Mouse (Mus musculus) neural tube, embryonic 11.5 days (tissue): ENCODE results near the gene Itgb3. TPM values are rescaled to one million over a fixed set of nuclear protein-coding genes. Genes with fewer than 3 reads are reported as not detected.

Experiments
- ATAC-seq: fragments of 200-750 bp; cut with Nextera tagmentation; 2 replicates; pipeline ENCODE4 v1.8.0; 2017; ENCODE audit warnings: moderate number of reproducible peaks, mild to moderate bottlenecking, moderate TSS enrichment, moderate library complexity; ENCODE audit not compliant: insufficient read depth, low FRiP score, low TSS enrichment
- DNase-seq: peaks from one replicate; pipeline ENCODE4 v3.0.0-alpha.2; 2015; ENCODE audit warnings: low spot score
- H3K27ac ChIP-seq: fragments of 300-500 bp; sonication (generic); 2 replicates; pipeline ENCODE4 v1.5.1; 2014; ENCODE audit warnings: low read depth, mild to moderate bottlenecking, low read length
- H3K27me3 ChIP-seq: fragments of 300-500 bp; sonication (generic); 2 replicates; pipeline ENCODE4 v1.6.1; 2014; ENCODE audit warnings: mild to moderate bottlenecking, low read length, mixed read lengths; ENCODE audit not compliant: control insufficient read depth, insufficient read depth
- H3K36me3 ChIP-seq: fragments of 300-500 bp; sonication (generic); 2 replicates; pipeline ENCODE4 v1.6.1; 2014; ENCODE audit warnings: mild to moderate bottlenecking, low read length, moderate library complexity, mixed read lengths; ENCODE audit not compliant: control insufficient read depth, insufficient read depth
- H3K4me1 ChIP-seq: fragments of 300-500 bp; sonication (generic); 2 replicates; pipeline ENCODE4 v1.6.1; 2014; ENCODE audit warnings: low read length, mixed read lengths; ENCODE audit not compliant: control insufficient read depth, insufficient read depth
- H3K4me2 ChIP-seq: fragments of 300-500 bp; sonication (generic); 2 replicates; pipeline ENCODE4 v1.6.1; 2014; ENCODE audit warnings: low read depth, mild to moderate bottlenecking, moderate library complexity
- H3K4me3 ChIP-seq: fragments of 300-500 bp; sonication (generic); 2 replicates; pipeline ENCODE4 v1.5.1; 2014; ENCODE audit warnings: low read depth, low read length
- H3K9ac ChIP-seq: fragments of 300-500 bp; sonication (generic); 2 replicates; pipeline ENCODE4 v1.6.1; 2014; ENCODE audit warnings: mild to moderate bottlenecking, low read length
- H3K9me3 ChIP-seq: fragments of 300-500 bp; sonication (generic); 2 replicates; pipeline ENCODE4 v1.6.1; 2016; ENCODE audit warnings: low read length; ENCODE audit not compliant: control insufficient read depth
- WGBS: fragments of 180-500 bp; shearing (Covaris S2); extraction: QIAGEN DNeasy Blood & Tissue Kit; methylation state at CpG from one replicate; pipeline ENCODE4 v1.1.7; 2014; 5-methylcytosine and 5-hydroxymethylcytosine counted together
- polyA plus RNA-seq: library from polyadenylated mRNA; unstranded; fragments of >200 nt; fragmentation: Nextera tagmentation; extraction: Ambion mirVana; gene quantifications from 2 replicates; pipeline ENCODE4 v1.2.1, GENCODE M21; 2014

Itgb3 gene
- polyA plus RNA-seq, 1 experiment from 2014 or later = 2.3 TPM

DNA sequence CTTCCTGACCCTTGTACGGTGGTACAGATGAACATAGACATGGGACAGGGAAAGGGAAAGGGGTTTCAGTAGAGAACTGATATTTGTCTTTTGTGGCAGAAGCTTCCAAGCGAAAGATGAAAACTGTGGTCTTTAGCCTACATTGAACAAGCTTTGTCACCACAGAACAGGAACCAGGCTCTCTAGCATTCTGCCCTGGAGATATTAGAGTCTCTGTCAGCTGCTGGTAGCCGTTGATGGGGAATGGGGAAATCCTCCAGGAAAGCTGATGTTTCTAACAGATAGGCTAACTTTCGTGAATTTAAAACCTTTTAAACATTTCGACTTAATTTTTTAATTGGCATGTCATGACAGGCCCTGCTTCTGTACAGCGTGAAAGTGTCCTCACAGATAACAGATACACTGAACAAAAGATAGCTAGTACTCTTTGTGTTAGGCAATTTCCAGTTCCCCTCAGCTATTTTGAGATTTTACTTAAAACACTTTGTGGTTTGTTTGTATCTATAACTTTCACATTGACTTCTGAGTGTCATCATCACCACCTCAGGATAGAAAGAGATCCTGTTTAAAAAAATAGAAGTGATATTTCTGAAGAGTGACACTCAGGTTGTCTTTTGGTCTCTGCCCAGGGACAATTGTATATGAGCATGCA, 1.4 kb downstream of the Itgb3 start:
- Histone ChIP-seq H3K4me2 (no peak overlapping the region), H3K9me3 (no peaks in the 10 kb centered on the region), H3K4me3 (no peak overlapping the region), H3K27ac (no peak overlapping the region), H3K27me3 (peaks cover 9% of the 10 kb centered on the region; the same call in 1 of the 2 replicates), H3K4me1 (0 out of 2 replicates have a peak, but pooled peaks cover 2% of the 10 kb centered on the region), H3K9ac (no peak overlapping the region), H3K36me3 (no peaks in the 10 kb centered on the region)
- 70% methylated on average over 6 of the region's 6 CpGs for WGBS
- DNase-seq (no peak), ATAC-seq (no peak)

DNA sequence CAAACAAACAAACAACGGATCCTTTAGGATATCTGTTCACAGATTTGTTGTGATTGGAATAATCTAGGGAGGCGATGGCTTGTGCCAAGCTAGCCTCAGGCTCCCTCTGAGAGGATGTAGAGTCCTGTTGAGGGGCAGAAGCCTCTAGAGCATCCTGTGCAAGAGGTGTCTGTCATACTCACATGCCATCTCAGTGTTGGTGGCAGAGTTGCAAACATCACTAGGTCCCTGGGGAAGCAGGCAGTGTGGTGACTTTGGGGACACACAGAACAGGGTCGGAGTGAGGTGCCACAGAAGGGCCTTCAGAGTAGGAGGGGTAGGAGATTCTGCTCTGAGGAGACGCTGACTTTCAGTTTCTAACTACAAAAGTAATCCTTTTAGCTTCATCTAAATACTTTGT, 1.9 kb downstream of the Itgb3 start:
- DNase-seq = no peak
- Histone ChIP-seq H3K27ac (no peak overlapping the region), H3K27me3 (peaks cover 9% of the 10 kb centered on the region; the same call in 1 of the 2 replicates), H3K36me3 (no peaks in the 10 kb centered on the region), H3K9ac (no peak overlapping the region), H3K9me3 (no peaks in the 10 kb centered on the region), H3K4me1 (0 out of 2 replicates have a peak, but pooled peaks cover 2% of the 10 kb centered on the region), H3K4me3 (no peak overlapping the region), H3K4me2 (no peak overlapping the region)
- ATAC-seq = no peak
- 56% methylated on average over 4 of the region's 4 CpGs for WGBS

DNA sequence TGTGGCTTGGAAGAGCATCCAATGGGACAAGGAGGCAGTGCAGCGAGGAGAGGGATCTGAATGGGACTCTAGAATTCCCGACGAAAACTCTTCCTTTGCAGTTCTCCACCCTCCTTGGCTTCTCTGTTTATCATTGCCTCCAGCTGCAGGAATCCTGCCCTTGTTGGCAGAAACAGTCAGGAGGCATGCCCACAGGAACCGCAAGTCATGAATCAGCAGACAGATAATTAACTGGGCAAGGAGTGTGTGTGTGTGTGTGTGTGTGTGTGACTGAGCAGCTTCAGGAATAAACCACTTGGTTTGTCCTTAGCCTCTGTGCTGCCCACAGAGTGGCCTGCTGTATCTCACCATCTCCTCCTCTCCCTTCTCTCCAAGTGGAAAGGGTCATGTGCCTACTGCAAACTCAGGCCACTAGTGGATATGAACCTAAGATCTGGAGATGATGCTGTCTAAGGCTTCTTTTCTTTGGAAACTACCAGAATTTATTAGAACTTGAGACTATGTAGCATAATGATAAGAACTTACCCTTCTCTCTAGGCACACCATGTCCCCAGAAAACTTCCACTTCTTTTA, 3.9 kb downstream of the Itgb3 start:
- DNase-seq (no peak), ATAC-seq (no peak)
- Histone ChIP-seq H3K27ac (no peak overlapping the region), H3K27me3 (peaks cover 6% of the 10 kb centered on the region; the same call in 1 of the 2 replicates), H3K4me1 (0 out of 2 replicates have a peak, but pooled peaks cover 2% of the 10 kb centered on the region), H3K4me2 (no peak overlapping the region), H3K36me3 (no peaks in the 10 kb centered on the region), H3K9me3 (no peaks in the 10 kb centered on the region), H3K4me3 (no peak overlapping the region), H3K9ac (no peak overlapping the region)
- 58% methylated on average over 4 of the region's 4 CpGs for WGBS

DNA sequence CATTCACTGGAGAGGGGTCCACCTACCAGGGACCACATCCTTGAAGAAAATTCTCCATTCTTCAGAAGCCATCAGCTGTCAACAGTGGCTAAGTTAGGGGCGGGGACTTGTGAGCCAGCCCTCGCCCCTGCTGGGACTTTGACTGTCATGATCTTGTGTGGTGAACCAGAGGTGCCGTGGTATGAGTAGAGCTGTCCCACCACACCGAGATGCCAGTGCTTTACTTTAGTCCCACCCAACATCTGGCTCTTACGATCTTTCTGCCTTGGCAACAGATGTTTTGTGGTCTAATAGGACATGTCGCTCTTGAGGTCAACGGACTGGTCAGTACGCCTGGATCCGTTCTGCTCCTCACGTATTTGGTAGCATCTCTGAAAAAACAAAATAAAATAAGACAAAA, 5.8 kb downstream of the Itgb3 start:
- 79% methylated on average over 10 of the region's 10 CpGs for WGBS
- Histone ChIP-seq H3K36me3 (no peaks in the 10 kb centered on the region), H3K27me3 (peaks cover 2% of the 10 kb centered on the region; the same call in 1 of the 2 replicates), H3K4me3 (no peak overlapping the region), H3K27ac (no peak overlapping the region), H3K9me3 (no peaks in the 10 kb centered on the region), H3K4me1 (no peaks in the 10 kb centered on the region), H3K4me2 (no peak overlapping the region), H3K9ac (no peak overlapping the region)
- DNase-seq (no peak), ATAC-seq (no peak)

DNA sequence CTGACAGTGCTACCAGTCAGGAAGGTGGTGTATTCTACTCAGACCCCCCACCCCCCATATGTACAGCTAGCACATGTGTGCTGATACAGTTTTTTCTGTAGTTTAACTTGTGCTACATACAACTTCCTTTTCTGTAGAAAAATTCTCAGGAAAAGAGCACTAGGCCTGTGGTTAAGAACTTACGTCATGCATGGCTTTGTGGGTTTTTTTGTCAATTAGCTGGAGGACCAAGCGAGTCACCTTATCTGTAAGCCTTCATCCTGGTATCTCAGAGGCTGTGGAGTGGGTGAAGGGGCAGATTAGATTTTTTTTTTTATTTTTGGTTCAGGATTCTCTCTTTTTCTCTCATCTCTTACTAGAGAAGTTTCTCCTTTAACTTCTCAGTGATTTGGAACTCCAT, 6.3 kb downstream of the Itgb3 start:
- H3K27me3 ChIP-seq = no peaks in the 10 kb centered on the region
- no peak for ATAC-seq
- peaks cover 4% of the 10 kb centered on the region for H3K4me1 ChIP-seq
- 91% methylated on average over 2 of the region's 2 CpGs for WGBS
- H3K9me3 ChIP-seq = no peaks in the 10 kb centered on the region
- no peak overlapping the region for H3K27ac ChIP-seq
- H3K4me3 ChIP-seq = no peak overlapping the region
- no peak for DNase-seq
- H3K9ac ChIP-seq = no peak overlapping the region
- no peak overlapping the region for H3K4me2 ChIP-seq
- no peaks in the 10 kb centered on the region for H3K36me3 ChIP-seq

DNA sequence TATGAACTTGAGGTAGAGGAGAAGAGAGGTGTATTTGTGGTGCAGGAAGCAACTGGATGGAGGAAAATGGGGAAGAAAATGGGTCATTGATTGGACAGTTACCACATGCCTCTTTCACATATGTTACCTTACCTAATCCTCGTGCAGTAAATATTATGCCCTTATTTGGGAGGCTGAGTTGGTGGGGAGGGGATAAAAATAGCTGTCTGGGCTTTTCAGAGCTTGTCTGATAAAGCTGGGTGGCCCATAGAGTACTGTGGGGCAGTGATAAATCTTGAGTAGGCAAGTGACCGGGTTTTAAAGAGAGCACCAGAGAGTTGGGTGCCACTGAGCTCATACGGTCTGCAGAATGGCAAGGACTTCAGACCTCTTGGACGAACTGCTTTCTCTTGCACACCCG, 8.4 kb downstream of the Itgb3 start:
- no peak for DNase-seq
- Histone ChIP-seq H3K4me3 (no peak overlapping the region), H3K9ac (no peak overlapping the region), H3K4me1 (peaks cover 8% of the 10 kb centered on the region), H3K4me2 (no peak overlapping the region), H3K9me3 (no peaks in the 10 kb centered on the region), H3K27me3 (no peaks in the 10 kb centered on the region), H3K27ac (no peak overlapping the region), H3K36me3 (no peaks in the 10 kb centered on the region)
- WGBS = 78% methylated on average over 5 of the region's 5 CpGs
- no peak for ATAC-seq

DNA sequence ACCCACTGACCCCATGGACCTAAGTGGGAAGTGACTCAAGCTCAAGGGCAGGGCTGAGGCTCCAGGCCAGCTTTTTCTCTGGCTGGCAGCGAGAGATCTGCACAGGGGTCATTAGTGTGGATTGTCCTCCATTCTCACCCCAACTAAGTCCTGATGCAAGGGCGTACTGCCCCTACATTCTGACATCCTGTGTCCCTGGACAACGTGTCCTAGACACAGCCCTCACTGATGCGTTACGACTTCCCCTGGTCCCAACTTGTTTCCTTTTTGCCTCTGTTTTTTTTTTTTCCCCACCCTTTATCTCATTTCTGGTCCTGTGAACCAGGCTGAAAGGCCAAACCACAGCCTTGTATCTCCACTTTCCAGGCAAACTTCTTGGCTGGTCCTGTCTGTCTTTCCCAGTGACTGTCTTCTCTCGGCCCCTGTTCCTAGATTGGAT, 10.9 kb downstream of the Itgb3 start:
- no peak overlapping the region for H3K4me3 ChIP-seq
- H3K27ac ChIP-seq = no peak overlapping the region
- no peak for ATAC-seq
- no peaks in the 10 kb centered on the region for H3K9me3 ChIP-seq
- peaks cover 8% of the 10 kb centered on the region for H3K4me1 ChIP-seq
- H3K36me3 ChIP-seq = no peaks in the 10 kb centered on the region
- 72% methylated on average over 6 of the region's 6 CpGs for WGBS
- no peak overlapping the region for H3K4me2 ChIP-seq
- H3K9ac ChIP-seq = no peak overlapping the region
- DNase-seq = no peak
- no peaks in the 10 kb centered on the region for H3K27me3 ChIP-seq

DNA sequence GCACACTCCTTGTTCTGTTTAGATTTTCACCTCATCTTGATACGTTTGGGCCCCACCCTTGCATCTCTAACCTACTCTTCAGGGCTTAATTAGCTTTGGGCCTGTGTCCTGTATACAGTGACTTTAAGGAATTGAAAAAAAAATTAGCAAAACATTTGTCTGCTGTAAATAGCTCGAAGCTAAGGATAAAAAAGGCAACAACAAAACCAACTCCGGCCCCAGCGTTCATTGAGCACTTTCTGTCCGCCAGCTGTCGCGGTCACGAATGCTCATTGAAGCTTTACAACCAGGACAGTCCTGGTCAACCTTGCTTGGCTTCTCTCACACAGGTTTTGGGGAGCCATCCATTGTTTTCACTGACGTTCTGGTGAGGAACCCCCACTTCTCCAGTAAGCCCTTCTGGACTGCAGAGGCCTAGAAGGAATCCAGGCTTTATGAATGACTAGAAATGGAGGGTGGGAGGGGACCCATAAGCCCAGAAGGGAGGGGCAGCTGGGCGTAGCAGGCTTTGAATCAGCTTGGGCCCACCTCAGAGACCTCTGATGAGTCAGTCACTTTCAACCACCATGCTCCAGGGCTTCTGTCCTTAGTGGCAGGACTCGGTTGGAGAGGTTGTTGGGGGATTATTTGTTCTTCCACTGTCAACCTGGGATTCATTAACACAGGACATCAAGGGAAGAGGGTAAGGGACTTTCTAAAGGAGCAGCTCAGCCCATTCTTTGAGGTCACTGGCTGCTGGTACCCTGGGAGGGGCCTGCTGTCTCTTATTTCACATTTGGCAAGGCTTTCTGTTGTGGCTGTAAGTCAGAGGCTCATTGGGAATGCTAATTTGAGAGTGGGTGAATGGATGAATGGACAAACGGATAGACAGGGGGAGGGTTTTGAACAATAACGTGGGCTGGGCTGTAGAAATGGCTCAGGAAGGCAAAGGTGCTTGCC, 11.6 kb downstream of the Itgb3 start:
- no peaks in the 10 kb centered on the region for H3K9me3 ChIP-seq
- peak; percentile 65 for ATAC-seq
- H3K9ac ChIP-seq = no peak overlapping the region
- no peaks in the 10 kb centered on the region for H3K27me3 ChIP-seq
- no peaks in the 10 kb centered on the region for H3K36me3 ChIP-seq
- peak; percentile 21 for DNase-seq
- no peak overlapping the region for H3K4me2 ChIP-seq
- H3K27ac ChIP-seq = peak overlapping the region; percentile 47; the same call in 1 of the 2 replicates
- H3K4me3 ChIP-seq = no peak overlapping the region
- peaks cover 8% of the 10 kb centered on the region for H3K4me1 ChIP-seq
- WGBS = 53% methylated on average over 13 of the region's 13 CpGs
